Mouse (Mus musculus) stomach, postnatal 0 days (tissue): Measurements from ENCODE around the gene Stat6.

Experiments
- CTCF ChIP-seq: IDR thresholded peaks from 2 replicates; pipeline ENCODE4 v1.5.1; 2016; ENCODE audit warnings: antibody characterized with exemption, low read depth, mild to moderate bottlenecking, moderate library complexity
- EP300 ChIP-seq: optimal IDR thresholded peaks from 2 replicates; pipeline ENCODE3; 2016; ENCODE audit warnings: antibody characterized with exemption

DNA sequence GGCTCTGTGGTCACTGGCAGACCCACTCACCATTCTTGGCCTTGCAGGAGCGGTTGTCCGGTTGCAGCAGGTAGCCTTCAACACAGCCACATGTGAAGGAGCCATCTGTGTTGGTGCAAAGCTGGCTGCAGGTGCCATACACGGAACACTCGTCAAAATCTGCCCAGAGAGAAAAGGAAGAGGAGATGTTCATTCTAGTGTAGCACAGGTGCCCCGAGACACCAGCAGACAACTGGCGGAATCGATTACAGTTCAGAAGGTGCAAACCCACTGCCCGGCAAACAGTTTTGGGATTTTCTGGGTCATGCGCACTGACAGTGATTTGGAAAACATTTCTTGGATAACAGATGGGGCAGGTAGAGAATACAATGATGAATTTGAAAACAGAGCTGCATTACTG, 37.0 kb upstream of the Stat6 start:
- TF ChIP-seq CTCF (no peak), EP300 (no peak)
